Mouse (Mus musculus) bone marrow macrophage, adult 2 months (primary cell): Measurements from ENCODE around the gene Enox2.

Experiments used
- CTCF ChIP-seq: IDR thresholded peaks from 2 replicates; pipeline ENCODE4 v1.5.1; 2012; ENCODE audit warnings: low read depth, mild to moderate bottlenecking, low read length, moderate library complexity
- POLR2A ChIP-seq: IDR thresholded peaks from 2 replicates; pipeline ENCODE4 v1.6.1; 2012; ENCODE audit warnings: mild to moderate bottlenecking, low read depth, low read length, borderline replicate concordance

DNA sequence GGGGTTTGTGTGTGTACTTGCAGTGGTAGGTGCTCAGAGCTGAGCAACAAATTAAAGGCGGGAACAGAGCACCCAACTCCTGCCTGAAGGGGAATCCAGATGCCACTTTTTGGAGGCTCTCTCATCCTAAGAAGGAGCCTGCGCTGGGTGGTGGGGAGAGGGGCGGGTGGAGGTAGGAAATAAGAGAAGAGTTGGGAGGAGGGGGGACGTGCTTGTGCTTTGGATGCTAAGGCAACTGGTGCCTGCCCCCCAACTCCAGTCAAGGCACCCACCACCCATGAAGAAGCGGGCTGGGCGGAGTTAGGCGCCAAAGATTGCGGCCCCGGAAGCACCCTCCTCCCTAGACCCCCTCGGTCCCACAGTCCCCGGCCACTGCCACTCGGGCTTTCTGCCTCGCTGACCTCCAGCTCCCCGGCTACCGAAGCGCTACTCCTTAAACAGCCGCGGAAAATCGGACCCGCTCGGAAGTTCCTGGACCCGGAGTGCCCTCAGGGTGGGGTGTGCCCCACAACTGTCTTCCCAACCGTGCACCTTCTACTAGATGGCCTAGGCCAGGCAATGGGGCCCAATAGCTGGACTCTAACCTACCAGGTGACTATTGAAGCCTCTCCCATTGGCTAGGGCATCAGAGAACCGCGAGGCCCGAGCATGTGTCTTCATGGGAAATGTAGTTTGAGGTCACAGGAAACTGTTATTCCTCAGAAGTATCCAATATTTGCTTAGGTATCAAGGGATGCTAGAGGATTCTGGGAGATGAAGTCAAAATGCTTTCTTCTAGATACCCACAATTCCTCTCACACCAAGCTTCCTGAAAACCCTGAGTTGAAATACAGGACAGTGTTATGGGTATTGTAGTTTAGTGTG lies at the start of gene Enox2:
- TF ChIP-seq CTCF, result no peak
- no peak for TF ChIP-seq POLR2A
